Mouse (Mus musculus) neural tube, embryonic 12.5 days (tissue): ENCODE measurements around the gene Gm10160. TPM values are rescaled to one million over a fixed set of nuclear protein-coding genes. Genes with fewer than 3 reads are reported as not detected.
"Not testable (repeated sequence)": the region's sequence is repeated elsewhere in the genome, so short reads cannot be mapped to it uniquely, and the experiment has no call there.

Experiments
- ATAC-seq: fragments of 200-750 bp; cut with Nextera tagmentation; 2 replicates; pipeline ENCODE4 v1.8.0; 2017; ENCODE audit warnings: low read depth, mild to moderate bottlenecking, moderate TSS enrichment, moderate library complexity; ENCODE audit not compliant: low FRiP score
- H3K27ac ChIP-seq: fragments of 300-500 bp; sonication (generic); 2 replicates; pipeline ENCODE4 v1.5.1; 2016
- H3K27me3 ChIP-seq: fragments of 300-500 bp; sonication (generic); replicated peaks from 2 replicates; pipeline ENCODE4 v1.6.1; 2016; ENCODE audit warnings: mild to moderate bottlenecking
- H3K36me3 ChIP-seq: fragments of 300-500 bp; sonication (generic); 2 replicates; pipeline ENCODE4 v1.6.1; 2016; ENCODE audit warnings: mild to moderate bottlenecking
- H3K4me1 ChIP-seq: fragments of 300-500 bp; sonication (generic); 2 replicates; pipeline ENCODE4 v1.6.1; 2016
- H3K4me2 ChIP-seq: fragments of 300-500 bp; sonication (generic); replicated peaks from 2 replicates; pipeline ENCODE4 v1.6.1; 2016; ENCODE audit warnings: mild to moderate bottlenecking
- H3K4me3 ChIP-seq: fragments of 300-500 bp; sonication (generic); 2 replicates; pipeline ENCODE4 v1.5.1; 2016
- H3K9ac ChIP-seq: fragments of 300-500 bp; sonication (generic); 2 replicates; pipeline ENCODE4 v1.6.1; 2016; ENCODE audit warnings: mild to moderate bottlenecking
- H3K9me3 ChIP-seq: fragments of 300-500 bp; sonication (generic); 2 replicates; pipeline ENCODE4 v1.6.1; 2016; ENCODE audit warnings: mild to moderate bottlenecking
- WGBS: fragments of 180-500 bp; shearing (Covaris S2); methylation state at CpG from one replicate; pipeline ENCODE4 v1.1.7; 2016; 5-methylcytosine and 5-hydroxymethylcytosine counted together
- polyA plus RNA-seq: library from polyadenylated mRNA; unstranded; fragments of >200 nt; fragmentation: Nextera tagmentation; extraction: Ambion mirVana; gene quantifications from 2 replicates; pipeline ENCODE4 v1.2.1, GENCODE M21; 2016

Gene Gm10160
- polyA plus RNA-seq, 1 experiment from 2014 or later = not detected

DNA sequence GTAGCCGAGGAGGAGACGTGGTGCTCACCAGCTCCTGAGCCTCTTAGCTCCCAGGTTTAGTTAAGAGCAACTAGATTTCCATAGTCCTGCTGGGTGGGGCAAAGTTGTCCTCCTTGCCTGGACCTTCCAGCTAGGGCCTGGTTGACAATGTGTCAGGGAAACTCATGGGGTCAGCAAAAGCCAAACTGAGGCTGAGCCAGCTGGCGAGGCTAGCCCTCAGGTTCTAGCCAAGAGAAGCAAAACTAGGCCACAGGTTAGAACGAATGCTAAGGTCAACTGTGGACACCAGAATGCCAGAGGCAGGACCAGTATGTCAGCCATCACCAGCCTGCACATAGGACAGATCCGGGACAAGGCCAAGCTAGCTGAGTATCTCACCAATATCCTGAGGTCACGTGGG is 14.2 kb downstream of the Gm10160 start:
- WGBS = 86% methylated on average over 6 of the region's 6 CpGs
- Histone ChIP-seq H3K4me1 (no peaks in the 10 kb centered on the region), H3K27me3 (no peaks in the 10 kb centered on the region), H3K9me3 (no peaks in the 10 kb centered on the region), H3K4me2 (no peak overlapping the region), H3K4me3 (no peak overlapping the region), H3K36me3 (no peaks in the 10 kb centered on the region), H3K9ac (no peak overlapping the region), H3K27ac (no peak overlapping the region)
- ATAC-seq = no peak

DNA sequence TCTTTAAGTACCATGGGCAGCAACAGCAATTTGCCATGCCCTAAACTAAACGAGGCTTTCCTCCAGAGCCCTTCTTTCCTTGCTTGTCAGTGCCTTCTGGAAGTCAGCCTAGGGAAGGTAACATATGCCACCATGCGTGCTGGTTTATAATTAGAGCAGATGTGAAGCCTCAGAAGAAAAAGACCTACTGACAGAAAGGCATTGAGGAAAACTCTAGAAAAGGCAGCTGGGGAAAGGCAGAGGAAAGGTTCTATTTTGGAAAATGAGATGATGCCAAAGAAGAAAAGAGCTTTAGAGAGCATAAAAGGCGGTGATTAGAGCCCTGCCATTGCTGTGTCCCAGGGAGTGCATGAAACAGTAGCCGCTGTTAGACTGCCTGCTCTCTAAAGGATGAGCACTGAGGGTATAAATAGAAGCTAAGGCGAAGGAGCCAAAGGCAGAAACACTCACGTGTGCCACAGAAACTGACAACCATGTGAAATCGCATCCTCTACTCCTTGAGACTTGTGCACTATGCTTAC is 14.9 kb downstream of the Gm10160 start:
- H3K36me3 ChIP-seq = no peaks in the 10 kb centered on the region
- no peaks in the 10 kb centered on the region for H3K9me3 ChIP-seq
- no peak overlapping the region for H3K4me3 ChIP-seq
- H3K4me2 ChIP-seq = no peak overlapping the region
- no peak overlapping the region for H3K9ac ChIP-seq
- no peak for ATAC-seq
- H3K4me1 ChIP-seq = no peaks in the 10 kb centered on the region
- H3K27me3 ChIP-seq = no peaks in the 10 kb centered on the region
- no peak overlapping the region for H3K27ac ChIP-seq
- 65% methylated on average over 7 of the region's 7 CpGs for WGBS

DNA sequence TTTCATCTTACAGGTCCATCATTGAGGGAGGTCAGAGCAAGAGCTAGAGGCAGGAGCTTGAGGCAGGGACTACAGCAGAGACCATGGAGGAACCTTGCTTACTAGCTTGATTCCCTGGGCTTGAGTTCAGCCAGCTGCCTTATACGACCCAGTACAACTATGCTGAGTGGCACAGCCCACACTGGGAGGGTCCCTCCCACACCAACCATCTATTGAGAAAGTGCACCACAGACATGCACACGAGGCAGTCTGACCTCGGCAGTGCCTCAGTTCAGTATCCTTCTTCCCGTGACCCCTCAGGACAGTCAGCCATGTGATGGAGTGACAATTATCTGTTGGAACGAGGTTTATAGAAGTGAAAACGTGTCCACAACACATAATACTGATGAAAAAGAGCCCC is 15.8 kb downstream of the Gm10160 start:
- Histone ChIP-seq H3K9me3 (no peaks in the 10 kb centered on the region), H3K27ac (no peak overlapping the region), H3K36me3 (no peaks in the 10 kb centered on the region), H3K4me3 (no peak overlapping the region), H3K27me3 (no peaks in the 10 kb centered on the region), H3K4me2 (no peak overlapping the region), H3K4me1 (no peaks in the 10 kb centered on the region), H3K9ac (no peak overlapping the region)
- 70% methylated on average over 6 of the region's 6 CpGs for WGBS
- ATAC-seq = no peak

DNA sequence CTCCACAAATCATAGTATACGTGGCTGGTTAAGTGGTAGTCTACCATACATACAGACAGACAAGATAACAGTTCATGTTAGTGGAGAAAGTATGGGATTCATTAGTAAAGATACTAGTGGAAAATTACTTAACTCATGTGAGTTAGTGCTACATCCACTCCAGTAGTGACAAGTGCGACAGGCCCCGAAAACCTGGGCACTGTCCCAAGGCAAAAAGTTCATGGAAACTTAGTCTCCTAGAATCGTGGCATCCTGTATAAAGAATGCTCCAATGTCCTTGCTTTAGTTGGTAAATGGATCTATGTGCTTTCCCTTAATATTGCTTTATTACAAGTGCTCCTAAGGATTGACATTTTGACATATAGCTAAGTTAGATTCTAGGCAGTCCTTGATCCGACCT is 17.8 kb downstream of the Gm10160 start:
- not testable (repeated sequence) for H3K9me3 ChIP-seq, H3K27me3 ChIP-seq, H3K9ac ChIP-seq, H3K4me2 ChIP-seq, H3K27ac ChIP-seq, ATAC-seq, H3K4me1 ChIP-seq, H3K4me3 ChIP-seq, H3K36me3 ChIP-seq
- 90% methylated on average over 5 of the region's 5 CpGs for whole genome bisulfite sequencing

- Histone ChIP-seq H3K4me1 (no peaks in the 10 kb centered on the region), H3K4me2 (no peak overlapping the region), H3K9ac (no peak overlapping the region), H3K9me3 (no peaks in the 10 kb centered on the region), H3K27ac (no peak overlapping the region), H3K36me3 (no peaks in the 10 kb centered on the region), H3K4me3 (no peak overlapping the region), H3K27me3 (no peaks in the 10 kb centered on the region)
- WGBS = 91% methylated on average over 5 of the region's 5 CpGs
- ATAC-seq = no peak
These were observed 20.2 kb downstream of the Gm10160 start for GRCm38 (mm10) chr7:81835430-81835829.

GRCm38 (mm10) chr7:81834847-81835246 is 20.7 kb downstream of the Gm10160 start:
- no peaks in the 10 kb centered on the region for H3K27me3 ChIP-seq
- H3K9ac ChIP-seq = no peak overlapping the region

DNA sequence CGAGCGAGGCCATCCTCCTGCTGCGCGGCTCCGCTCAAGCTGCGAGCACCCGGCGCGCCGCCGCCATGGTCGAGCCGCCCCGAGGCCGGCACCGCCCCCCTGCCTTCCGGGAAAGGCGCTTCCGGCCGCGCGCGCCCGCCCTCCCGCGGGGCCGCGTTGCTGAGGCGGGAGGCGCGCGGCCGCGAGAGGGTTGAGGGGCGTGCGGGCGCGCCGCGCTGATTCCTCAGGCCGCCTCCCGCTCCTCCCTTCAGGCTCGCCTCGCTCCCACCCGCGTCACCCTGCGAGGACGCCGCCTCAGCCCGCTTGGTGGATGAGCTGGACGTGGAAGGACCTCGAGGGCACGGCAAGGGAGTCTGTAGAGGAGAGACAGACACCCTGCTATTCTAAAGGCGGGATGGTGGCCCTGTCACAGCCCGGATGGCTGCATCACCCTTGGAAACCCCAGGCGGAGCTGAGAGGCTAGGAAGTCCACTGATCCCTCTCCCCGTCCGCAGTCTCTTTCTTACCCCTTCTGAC is 26.2 kb downstream of the Gm10160 start, which contains the start of gene Btbd1:
Gene Btbd1 (minus strand): TSS at position 53 of the 516 bp plus-strand sequence.
- under 1% methylated on average over 58 of the region's 58 CpGs for WGBS
- peak; percentile 91 for ATAC-seq
- H3K4me3 ChIP-seq = peak within 1 kb of the TSS; percentile 89

More at GRCm38 (mm10) chr7:81834847-81835246, 20.7 kb downstream of the Gm10160 start:
- H3K36me3 ChIP-seq = no peaks in the 10 kb centered on the region
- H3K9me3 ChIP-seq = no peaks in the 10 kb centered on the region
- H3K4me3 ChIP-seq = no peak overlapping the region
- no peak overlapping the region for H3K4me2 ChIP-seq
- 0 out of 2 replicates have a peak, but pooled peaks cover 2% of the 10 kb centered on the region for H3K4me1 ChIP-seq
- ATAC-seq = no peak
- H3K27ac ChIP-seq = no peak overlapping the region

GRCm38 (mm10) chr7:81828681-81829378 is 26.8 kb downstream of the Gm10160 start:
- Histone ChIP-seq H3K36me3 (no peaks in the 10 kb centered on the region), H3K9ac (peak overlapping the region; percentile 90), H3K27me3 (no peaks in the 10 kb centered on the region), H3K4me1 (peaks cover 32% of the 10 kb centered on the region), H3K27ac (peak overlapping the region; percentile 95), H3K4me2 (peak overlapping the region; percentile 71), H3K4me3 (peak overlapping the region; percentile 89), H3K9me3 (no peaks in the 10 kb centered on the region)
- ATAC-seq = peak; percentile 85
- WGBS = under 1% methylated on average over 74 of the region's 91 CpGs

More for the DNA sequence above, 26.2 kb downstream of the Gm10160 start, which contains the start of gene Btbd1:
- no peaks in the 10 kb centered on the region for H3K36me3 ChIP-seq
- H3K27me3 ChIP-seq = no peaks in the 10 kb centered on the region
- peak within 1 kb of the TSS; percentile 90 for H3K9ac ChIP-seq
- H3K4me1 ChIP-seq = peaks cover 32% of the 10 kb centered on the region
- H3K9me3 ChIP-seq = no peaks in the 10 kb centered on the region
- H3K4me2 ChIP-seq = peak within 1 kb of the TSS; percentile 71
- H3K27ac ChIP-seq = peak within 1 kb of the TSS; percentile 95

- Histone ChIP-seq H3K27me3 (no peaks in the 10 kb centered on the region), H3K9me3 (no peaks in the 10 kb centered on the region), H3K4me2 (peak overlapping the region; percentile 71), H3K27ac (peak overlapping the region; percentile 95; the same call in 1 of the 2 replicates), H3K4me3 (peak overlapping the region; percentile 89), H3K4me1 (peaks cover 32% of the 10 kb centered on the region), H3K36me3 (no peaks in the 10 kb centered on the region), H3K9ac (peak overlapping the region; percentile 90)
- ATAC-seq = 0 out of 2 replicates have a peak, but pooled peaks have one; percentile 4
- WGBS = 28% methylated on average over 17 of the region's 17 CpGs
These were observed 27.6 kb downstream of the Gm10160 start for GRCm38 (mm10) chr7:81827806-81828667.

DNA sequence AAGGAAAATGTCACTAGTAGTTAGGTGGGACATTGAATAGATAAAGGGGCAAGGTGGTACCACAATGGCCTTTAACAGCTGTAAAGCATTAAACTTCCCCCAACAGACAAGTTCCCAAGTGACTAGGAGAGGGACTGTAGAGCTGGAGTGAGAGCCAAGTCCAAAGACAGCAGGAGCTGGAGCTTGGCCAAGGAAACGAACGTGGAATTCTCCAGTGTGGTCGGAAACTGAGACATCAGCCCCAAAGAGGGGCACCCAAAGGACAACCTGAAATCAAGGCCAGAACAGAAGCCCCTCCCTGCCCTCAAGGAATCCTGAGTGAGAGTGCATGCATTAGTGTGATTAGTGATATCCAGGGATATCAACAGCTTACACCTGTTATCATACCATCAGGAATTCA is 30.2 kb downstream of the Gm10160 start:
- H3K4me1 ChIP-seq = peaks cover 32% of the 10 kb centered on the region
- no peaks in the 10 kb centered on the region for H3K9me3 ChIP-seq
- H3K9ac ChIP-seq = no peak overlapping the region
- H3K27me3 ChIP-seq = no peaks in the 10 kb centered on the region
- H3K27ac ChIP-seq = no peak overlapping the region
- 49% methylated on average over 3 of the region's 3 CpGs for WGBS
- H3K4me3 ChIP-seq = no peak overlapping the region
- no peak overlapping the region for H3K4me2 ChIP-seq
- no peak for ATAC-seq
- H3K36me3 ChIP-seq = no peaks in the 10 kb centered on the region

- Histone ChIP-seq H3K4me1 (peaks cover 30% of the 10 kb centered on the region), H3K4me3 (no peak overlapping the region), H3K9ac (no peak overlapping the region), H3K9me3 (no peaks in the 10 kb centered on the region), H3K27me3 (no peaks in the 10 kb centered on the region), H3K36me3 (no peaks in the 10 kb centered on the region), H3K4me2 (no peak overlapping the region), H3K27ac (no peak overlapping the region)
- ATAC-seq = no peak
- WGBS = 86% methylated on average over 3 of the region's 3 CpGs
These were observed 30.7 kb downstream of the Gm10160 start for GRCm38 (mm10) chr7:81824906-81825305.

GRCm38 (mm10) chr7:81806067-81806466 is 49.5 kb downstream of the Gm10160 start:
- no peak overlapping the region for H3K4me2 ChIP-seq
- no peak for ATAC-seq
- H3K4me1 ChIP-seq = no peaks in the 10 kb centered on the region
- H3K27me3 ChIP-seq = no peaks in the 10 kb centered on the region
- 0 out of 2 replicates have a peak, but pooled peaks cover 3% of the 10 kb centered on the region for H3K36me3 ChIP-seq
- no peak overlapping the region for H3K9ac ChIP-seq
- H3K9me3 ChIP-seq = no peaks in the 10 kb centered on the region
- no peak overlapping the region for H3K4me3 ChIP-seq
- WGBS = 75% methylated on average over 5 of the region's 5 CpGs
- H3K27ac ChIP-seq = no peak overlapping the region
